Mouse (Mus musculus) forebrain, embryonic 15.5 days (tissue): ENCODE measurements around the gene Mypop. TPM values are rescaled to one million over a fixed set of nuclear protein-coding genes. Genes with fewer than 3 reads are reported as not detected.
A peak's percentile ranks its signal among the peaks of the same experiment; 100 is the strongest.

Source experiments
- ATAC-seq: fragments of 200-750 bp; cut with Nextera tagmentation; replicated peaks from 2 replicates; pipeline ENCODE4 v1.8.0; 2017; ENCODE audit warnings: mild to moderate bottlenecking, moderate TSS enrichment, moderate library complexity
- H3K27ac ChIP-seq: fragments of 300-500 bp; sonication (generic); replicated peaks from 2 replicates; pipeline ENCODE4 v1.5.1; 2015; ENCODE audit warnings: mild to moderate bottlenecking, inconsistent platforms
- H3K27me3 ChIP-seq: fragments of 300-500 bp; sonication (generic); 2 replicates; pipeline ENCODE4 v1.6.1; 2015; ENCODE audit warnings: inconsistent platforms
- H3K36me3 ChIP-seq: fragments of 300-500 bp; sonication (generic); 2 replicates; pipeline ENCODE4 v1.6.1; 2015; ENCODE audit warnings: mild to moderate bottlenecking, inconsistent platforms
- H3K4me1 ChIP-seq: fragments of 300-500 bp; sonication (generic); 2 replicates; pipeline ENCODE4 v1.6.1; 2015; ENCODE audit warnings: inconsistent platforms
- H3K4me2 ChIP-seq: fragments of 300-500 bp; sonication (generic); replicated peaks from 2 replicates; pipeline ENCODE4 v1.6.1; 2015; ENCODE audit warnings: mild to moderate bottlenecking, inconsistent platforms
- H3K4me3 ChIP-seq: fragments of 300-500 bp; sonication (generic); 2 replicates; pipeline ENCODE4 v1.5.1; 2015; ENCODE audit warnings: mild to moderate bottlenecking, inconsistent platforms
- H3K9ac ChIP-seq: fragments of 300-500 bp; sonication (generic); replicated peaks from 2 replicates; pipeline ENCODE4 v1.6.1; 2015; ENCODE audit warnings: mild to moderate bottlenecking, inconsistent platforms
- H3K9me3 ChIP-seq: fragments of 300-500 bp; sonication (generic); 2 replicates; pipeline ENCODE4 v1.6.1; 2016; ENCODE audit warnings: inconsistent platforms
- WGBS: fragments of 180-500 bp; shearing (Covaris S2); methylation state at CpG from one replicate; pipeline ENCODE4 v1.1.7; 2015; ENCODE audit warnings: mixed read lengths; 5-methylcytosine and 5-hydroxymethylcytosine counted together
- polyA plus RNA-seq: library from polyadenylated mRNA; unstranded; fragments of >200 nt; fragmentation: Nextera tagmentation; extraction: Ambion mirVana; gene quantifications from 2 replicates; pipeline ENCODE4 v1.2.1, GENCODE M21; 2015

The Mypop gene
- polyA plus RNA-seq, 1 experiment from 2014 or later = 4.4 TPM

DNA sequence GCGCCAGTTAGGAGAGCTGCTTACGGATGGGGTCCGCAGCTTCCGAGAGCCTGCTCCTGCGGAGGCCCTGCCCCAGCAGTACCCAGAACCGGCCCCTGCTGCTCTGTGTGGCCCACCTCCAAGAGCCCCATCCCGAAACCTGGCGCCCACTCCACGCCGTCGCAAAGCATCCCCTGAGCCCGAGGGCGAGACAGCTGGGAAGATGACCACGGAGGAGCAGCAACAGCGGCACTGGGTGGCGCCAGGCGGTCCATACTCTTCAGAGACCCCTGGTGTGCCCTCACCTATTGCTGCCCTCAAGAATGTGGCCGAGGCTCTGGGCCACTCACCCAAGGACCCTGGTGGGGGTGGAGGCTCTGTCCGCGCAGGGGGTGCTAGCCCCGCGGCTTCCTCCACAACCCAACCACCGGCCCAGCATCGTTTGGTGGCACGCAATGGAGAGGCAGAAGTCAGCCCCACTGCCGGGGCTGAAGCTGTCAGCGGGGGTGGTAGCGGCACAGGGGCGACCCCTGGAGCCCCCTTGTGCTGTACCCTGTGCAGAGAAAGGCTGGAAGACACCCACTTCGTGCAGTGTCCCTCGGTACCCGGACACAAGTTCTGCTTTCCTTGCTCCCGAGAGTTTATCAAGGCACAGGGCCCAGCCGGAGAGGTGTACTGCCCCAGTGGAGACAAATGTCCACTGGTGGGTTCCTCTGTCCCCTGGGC, 14.5 kb downstream of the Mypop start:
- peaks cover 23% of the 10 kb centered on the region for H3K36me3 ChIP-seq
- H3K27ac ChIP-seq = no peak overlapping the region
- peak overlapping the region; percentile 84 for H3K4me3 ChIP-seq
- peak overlapping the region; percentile 99 for H3K4me2 ChIP-seq
- WGBS = 80% methylated on average over 34 of the region's 34 CpGs
- H3K4me1 ChIP-seq = peaks cover 49% of the 10 kb centered on the region
- ATAC-seq = no peak
- no peak overlapping the region; the same call in 1 of the 2 replicates for H3K9ac ChIP-seq
- H3K27me3 ChIP-seq = no peaks in the 10 kb centered on the region
- no peaks in the 10 kb centered on the region for H3K9me3 ChIP-seq

GRCm38 (mm10) chr7:19006476-19006875, 15.4 kb downstream of the Mypop start:
- Histone ChIP-seq H3K9me3 (no peaks in the 10 kb centered on the region), H3K4me3 (no peak overlapping the region)

DNA sequence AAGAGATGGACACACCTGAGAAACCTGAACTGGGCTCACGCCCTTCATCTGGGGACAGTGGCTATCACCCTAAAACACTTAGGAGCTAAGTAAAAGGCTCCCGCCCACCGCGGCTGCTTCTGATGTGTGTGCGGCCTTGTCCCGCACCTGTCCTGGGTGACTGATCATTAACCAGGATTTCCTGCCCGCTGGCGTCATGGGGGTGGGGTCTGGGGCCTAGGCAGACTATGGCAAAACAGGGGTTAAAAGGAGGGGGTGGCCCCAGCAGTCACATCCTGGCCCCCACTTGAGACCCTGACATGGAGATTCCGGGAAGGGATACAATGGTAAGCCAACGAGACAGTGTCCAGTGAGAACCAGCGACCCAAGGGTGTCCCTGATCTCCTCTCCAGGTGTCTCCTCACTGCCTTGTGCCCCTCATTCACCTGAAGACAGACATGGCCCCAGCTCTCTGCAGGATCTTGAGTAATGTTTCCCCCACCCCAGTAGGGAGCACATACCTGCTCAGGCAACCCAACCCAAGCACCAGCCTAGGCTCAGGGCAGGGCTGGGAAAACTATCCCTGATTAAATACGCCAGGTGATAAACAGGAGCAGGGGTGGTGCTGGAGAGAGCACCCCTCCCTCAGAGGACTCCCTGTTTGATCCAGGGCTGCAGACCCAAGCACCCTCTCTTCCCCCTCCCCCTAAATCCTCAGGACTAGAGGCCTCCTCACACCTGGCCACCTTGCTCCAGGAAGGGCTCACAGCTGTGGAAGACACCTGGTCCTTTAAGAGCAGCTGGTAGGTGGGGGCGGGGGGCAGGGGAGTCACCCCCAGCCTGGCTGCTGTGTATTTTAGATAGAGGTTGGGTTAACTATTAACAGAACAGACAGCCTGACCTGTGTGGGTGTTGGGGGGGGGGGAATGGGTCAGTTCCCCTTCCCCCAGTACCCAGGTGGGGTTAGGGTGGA, 16.3 kb downstream of the Mypop start:
- peaks cover 52% of the 10 kb centered on the region for H3K4me1 ChIP-seq
- WGBS = 82% methylated on average over 13 of the region's 13 CpGs
- H3K9ac ChIP-seq = no peak overlapping the region

More at GRCm38 (mm10) chr7:19006476-19006875, 15.4 kb downstream of the Mypop start:
- Histone ChIP-seq H3K36me3 (peaks cover 23% of the 10 kb centered on the region), H3K27ac (no peak overlapping the region), H3K9ac (no peak overlapping the region), H3K27me3 (no peaks in the 10 kb centered on the region), H3K4me2 (peak overlapping the region; percentile 99; the same call in 1 of the 2 replicates), H3K4me1 (peaks cover 49% of the 10 kb centered on the region)
- no peak for ATAC-seq
- 4% methylated on average over 12 of the region's 12 CpGs for WGBS

GRCm38 (mm10) chr7:19010581-19010980, 19.5 kb downstream of the Mypop start:
- H3K4me3 ChIP-seq = no peak overlapping the region
- no peak for ATAC-seq
- no peak overlapping the region for H3K27ac ChIP-seq
- peaks cover 34% of the 10 kb centered on the region for H3K4me1 ChIP-seq
- 82% methylated on average over 7 of the region's 7 CpGs for WGBS
- H3K9me3 ChIP-seq = no peaks in the 10 kb centered on the region
- H3K36me3 ChIP-seq = peaks cover 16% of the 10 kb centered on the region
- H3K9ac ChIP-seq = no peak overlapping the region
- no peaks in the 10 kb centered on the region for H3K27me3 ChIP-seq
- no peak overlapping the region for H3K4me2 ChIP-seq

More for the DNA sequence above, 16.3 kb downstream of the Mypop start:
- no peak for ATAC-seq
- H3K27ac ChIP-seq = no peak overlapping the region
- H3K4me2 ChIP-seq = no peak overlapping the region
- H3K27me3 ChIP-seq = no peaks in the 10 kb centered on the region
- H3K9me3 ChIP-seq = no peaks in the 10 kb centered on the region
- no peak overlapping the region for H3K4me3 ChIP-seq
- H3K36me3 ChIP-seq = peaks cover 23% of the 10 kb centered on the region

DNA sequence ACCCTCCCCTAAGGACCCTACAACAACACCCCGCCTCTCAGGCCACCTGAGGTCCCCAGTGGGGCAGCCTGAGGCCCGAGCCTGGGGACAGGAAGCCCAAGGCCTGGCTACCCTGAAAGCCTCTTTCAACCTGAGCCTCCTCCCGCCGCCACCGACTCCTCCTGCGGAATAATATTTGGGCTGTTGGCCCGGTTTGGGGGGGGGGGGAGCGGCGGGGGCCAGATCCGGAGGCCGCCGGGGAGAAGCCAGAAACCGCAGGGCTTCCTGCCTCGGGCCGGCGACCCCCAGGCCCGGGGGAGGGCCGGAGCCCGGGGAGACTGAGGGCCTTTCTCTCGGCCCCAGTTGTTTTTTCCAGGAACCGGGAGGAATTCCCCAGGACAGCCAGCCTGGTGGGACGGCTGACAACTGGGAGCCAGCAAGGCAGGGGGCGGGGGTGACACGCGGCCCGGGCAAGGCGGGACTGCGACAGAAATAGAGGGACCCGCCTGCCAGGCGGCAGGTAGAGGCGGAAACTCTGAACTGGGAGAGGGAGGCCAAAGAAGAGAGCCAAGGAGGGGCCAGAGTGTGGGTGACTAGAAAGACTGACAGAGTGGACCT, 21.1 kb downstream of the Mypop start:
- H3K4me3 ChIP-seq = peak overlapping the region; percentile 27
- WGBS = 2% methylated on average over 31 of the region's 31 CpGs
- ATAC-seq = no peak
- peak overlapping the region; percentile 50 for H3K4me2 ChIP-seq
- H3K9me3 ChIP-seq = no peaks in the 10 kb centered on the region
- H3K27ac ChIP-seq = no peak overlapping the region
- peaks cover 18% of the 10 kb centered on the region for H3K4me1 ChIP-seq
- H3K9ac ChIP-seq = peak overlapping the region; percentile 43
- peaks cover 7% of the 10 kb centered on the region for H3K36me3 ChIP-seq
- H3K27me3 ChIP-seq = no peaks in the 10 kb centered on the region

DNA sequence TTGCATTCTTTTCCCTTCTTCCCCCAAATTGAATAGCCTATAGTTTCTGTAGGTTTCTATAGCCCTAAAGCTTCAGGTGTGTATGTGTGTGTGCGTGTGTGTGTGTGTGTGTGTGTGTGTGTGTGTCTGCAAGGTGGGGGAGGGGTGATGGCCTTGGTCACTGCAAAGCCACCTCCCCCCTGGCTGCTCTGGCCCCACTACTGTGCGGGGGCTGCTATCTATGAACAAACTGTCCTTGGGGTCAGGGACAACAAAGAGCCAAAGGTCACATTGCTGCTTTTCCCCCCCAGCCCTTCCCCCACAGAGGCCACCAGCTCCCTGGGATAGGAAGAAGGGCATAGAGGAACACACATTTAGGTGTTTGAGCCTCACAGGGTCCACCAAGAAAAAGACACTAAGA, 21.8 kb downstream of the Mypop start:
- Histone ChIP-seq H3K4me2 (no peak overlapping the region), H3K27ac (no peak overlapping the region), H3K4me3 (no peak overlapping the region), H3K27me3 (no peaks in the 10 kb centered on the region), H3K4me1 (peaks cover 11% of the 10 kb centered on the region), H3K36me3 (no peaks in the 10 kb centered on the region), H3K9me3 (no peaks in the 10 kb centered on the region), H3K9ac (no peak overlapping the region)
- 72% methylated on average over 2 of the region's 2 CpGs for WGBS
- ATAC-seq = no peak

GRCm38 (mm10) chr7:19014452-19014851, 23.4 kb downstream of the Mypop start:
- Histone ChIP-seq H3K36me3 (no peaks in the 10 kb centered on the region), H3K4me2 (no peak overlapping the region), H3K4me1 (peaks cover 11% of the 10 kb centered on the region), H3K27me3 (no peaks in the 10 kb centered on the region), H3K4me3 (no peak overlapping the region), H3K9me3 (no peaks in the 10 kb centered on the region), H3K27ac (no peak overlapping the region), H3K9ac (no peak overlapping the region)
- 70% methylated on average over 15 of the region's 15 CpGs for WGBS
- no peak for ATAC-seq

- Histone ChIP-seq H3K27me3 (peaks cover 11% of the 10 kb centered on the region; the same call in 1 of the 2 replicates), H3K36me3 (no peaks in the 10 kb centered on the region), H3K9ac (no peak overlapping the region), H3K27ac (no peak overlapping the region), H3K4me3 (no peak overlapping the region), H3K4me2 (no peak overlapping the region), H3K4me1 (peaks cover 11% of the 10 kb centered on the region), H3K9me3 (no peaks in the 10 kb centered on the region)
- ATAC-seq = no peak
- WGBS = 92% methylated on average over 4 of the region's 4 CpGs
Measured at GRCm38 (mm10) chr7:19016042-19016441, 25.0 kb downstream of the Mypop start.

- no peaks in the 10 kb centered on the region for H3K4me1 ChIP-seq
- no peaks in the 10 kb centered on the region for H3K36me3 ChIP-seq
- H3K4me2 ChIP-seq = no peak overlapping the region
- 88% methylated on average over 7 of the region's 7 CpGs for WGBS
- no peak overlapping the region for H3K9ac ChIP-seq
- no peak overlapping the region for H3K4me3 ChIP-seq
- no peak for ATAC-seq
- H3K27me3 ChIP-seq = peaks cover 29% of the 10 kb centered on the region
- H3K27ac ChIP-seq = no peak overlapping the region
- no peaks in the 10 kb centered on the region for H3K9me3 ChIP-seq
Measured at GRCm38 (mm10) chr7:19017909-19018308, 26.9 kb downstream of the Mypop start.

DNA sequence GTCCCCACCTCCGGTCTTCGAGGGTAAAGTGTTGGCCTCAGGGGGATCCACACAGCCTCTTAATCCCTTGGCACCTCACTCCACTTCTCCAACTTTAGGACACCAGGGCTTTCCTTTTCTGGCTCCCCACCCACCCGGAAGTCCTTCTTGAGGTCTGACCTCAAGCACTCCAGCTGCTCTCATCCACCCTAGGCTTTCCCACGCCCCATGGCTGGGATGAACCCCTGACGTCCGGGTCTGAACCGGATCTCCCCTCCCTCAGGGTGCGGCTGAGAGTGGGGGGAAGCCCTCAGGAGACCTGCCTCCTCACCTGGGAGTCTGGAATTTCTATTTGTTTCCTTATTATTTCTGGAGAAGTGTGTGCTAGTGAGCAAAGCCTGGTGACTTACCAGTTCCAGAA, 30.0 kb downstream of the Mypop start:
- Histone ChIP-seq H3K9ac (no peak overlapping the region), H3K4me2 (no peak overlapping the region), H3K27ac (no peak overlapping the region), H3K4me1 (peaks cover 14% of the 10 kb centered on the region), H3K9me3 (no peaks in the 10 kb centered on the region), H3K27me3 (peaks cover 38% of the 10 kb centered on the region), H3K4me3 (no peak overlapping the region), H3K36me3 (no peaks in the 10 kb centered on the region)
- ATAC-seq = no peak
- 23% methylated on average over 8 of the region's 8 CpGs for WGBS

DNA sequence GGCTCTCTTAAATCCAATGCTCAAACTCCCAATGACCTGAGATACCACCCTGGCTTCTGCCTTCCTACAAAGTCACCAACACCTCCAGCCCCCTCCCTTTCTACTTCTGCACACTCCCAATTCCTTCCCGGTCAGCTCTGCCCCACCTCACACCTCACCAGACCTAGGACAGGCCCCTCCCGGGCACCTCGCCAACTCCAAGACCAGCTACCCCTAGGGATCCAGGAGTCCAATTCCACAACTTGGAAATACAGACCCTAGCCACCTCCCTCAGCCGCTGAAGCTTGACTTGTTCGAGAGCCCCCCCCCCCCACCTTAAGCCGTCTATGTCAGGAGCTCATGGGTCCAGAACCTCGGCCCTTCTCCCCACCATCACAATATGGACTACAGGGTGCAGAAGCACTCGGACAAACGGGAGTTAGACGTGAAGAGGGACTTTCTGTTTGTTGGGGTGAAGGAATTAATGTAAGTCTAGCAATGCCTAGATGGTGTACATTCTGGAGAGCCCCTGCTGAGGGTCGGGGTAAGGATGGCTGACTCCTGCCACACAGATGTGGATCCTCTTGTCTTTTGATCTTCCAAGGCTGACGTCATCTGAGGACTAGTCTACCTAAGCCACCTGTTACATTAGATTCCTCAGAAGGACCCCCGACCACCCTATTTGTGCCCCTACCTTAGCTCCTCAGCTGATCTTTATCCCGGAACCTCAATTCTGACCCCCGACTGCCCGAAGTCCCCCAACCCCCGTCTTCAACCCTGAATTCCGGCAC, 31.3 kb downstream of the Mypop start:
- Histone ChIP-seq H3K4me2 (no peak overlapping the region), H3K9me3 (no peaks in the 10 kb centered on the region), H3K9ac (no peak overlapping the region), H3K27me3 (peaks cover 38% of the 10 kb centered on the region), H3K27ac (no peak overlapping the region), H3K4me1 (peaks cover 23% of the 10 kb centered on the region), H3K4me3 (no peak overlapping the region), H3K36me3 (no peaks in the 10 kb centered on the region)
- ATAC-seq = no peak
- WGBS = 66% methylated on average over 18 of the region's 18 CpGs
